In genomic region chr9:44708925-44709324, GRCm38 (mm10) we compare ENCODE assay signal across 9 mouse cellular contexts. TPM values are rescaled to one million over a fixed set of nuclear protein-coding genes. Genes with fewer than 3 reads are reported as not detected.
DNase-seq lines count a peak whose midpoint lies in the region; ATAC-seq and TF ChIP-seq lines count a peak whose summit lies in the region.
"Had no signal": no experiment of that assay in that cellular context is flagged by ENCODE, and none has a peak within 500 bp of the region (broad histone marks: within the 10 kb centered on the region; RNA-seq: fewer than 3 reads in every experiment).

No protein-coding gene starts in this region.

- H3K4me3 ChIP-seq in E14TG2a.4 (replicated peaks; ENCODE audit: low read length): peak overlapping the region; percentile 74
- peak overlapping the region; percentile 39 for H3K4me3 ChIP-seq in forebrain, embryonic 12.5 days (replicated peaks)
- peak overlapping the region; percentile 43 for H3K4me3 ChIP-seq in limb, embryonic 15.5 days
- no peak overlapping the region for H3K4me3 ChIP-seq in lung, adult 2 months (replicated peaks; ENCODE audit: extremely low read depth, low read depth, low read length)

- H3K27ac ChIP-seq in forebrain, embryonic 12.5 days: 0 out of 2 replicates have a peak overlapping the region, but pooled peaks have one; percentile 6
- H3K27ac ChIP-seq in limb, embryonic 15.5 days: peak overlapping the region; percentile 54

- peak overlapping the region; percentile 61 for H3K9ac ChIP-seq in forebrain, embryonic 12.5 days
- H3K9ac ChIP-seq in limb, embryonic 15.5 days: peak overlapping the region; percentile 42; the same call in 1 of the 2 replicates

- TF ChIP-seq CTCF in E14TG2a.4 (conservative IDR thresholded peaks at IDR 0.05; ENCODE audit: low read length): no peak
- TF ChIP-seq CTCF in lung, adult 2 months (IDR thresholded peaks at IDR 0.05; ENCODE audit: insufficient read depth, low read length): no peak

- H3K4me1 ChIP-seq in E14TG2a.4 (replicated peaks; ENCODE audit: low read depth, low read length): peaks cover 48% of the 10 kb centered on the region
- peaks cover 25% of the 10 kb centered on the region for H3K4me1 ChIP-seq in forebrain, embryonic 12.5 days
- peaks cover 53% of the 10 kb centered on the region for H3K4me1 ChIP-seq in limb, embryonic 15.5 days
- no peaks in the 10 kb centered on the region for H3K4me1 ChIP-seq in lung, adult 2 months (ENCODE audit: control insufficient read depth, insufficient read depth, low read length)

- peaks cover 10% of the 10 kb centered on the region; the same call in 1 of the 2 replicates for H3K36me3 ChIP-seq in E14TG2a.4 (ENCODE audit: insufficient read depth, low read length)
- peaks cover 71% of the 10 kb centered on the region for H3K36me3 ChIP-seq in forebrain, embryonic 12.5 days (replicated peaks)
- H3K36me3 ChIP-seq in limb, embryonic 15.5 days: peaks cover 77% of the 10 kb centered on the region

- no peaks in the 10 kb centered on the region for H3K9me3 ChIP-seq in E14TG2a.4 (ENCODE audit: low read length)
- no peaks in the 10 kb centered on the region for H3K9me3 ChIP-seq in forebrain, embryonic 12.5 days
- no peaks in the 10 kb centered on the region for H3K9me3 ChIP-seq in limb, embryonic 15.5 days
- H3K9me3 ChIP-seq: megakaryocyte, embryonic 14.5 days had no signal

- 13% methylated on average over 6 of the region's 6 CpGs for WGBS in forebrain, embryonic 12.5 days
- WGBS in limb, embryonic 15.5 days: 19% methylated on average over 6 of the region's 6 CpGs
- 56% methylated on average over 6 of the region's 6 CpGs for whole genome bisulfite sequencing in lung, adult 2 months

- H3K4me2 ChIP-seq in forebrain, embryonic 12.5 days: peak overlapping the region; percentile 73
- peak overlapping the region; percentile 74 for H3K4me2 ChIP-seq in limb, embryonic 15.5 days

- no peak for TF ChIP-seq POLR2A in lung, adult 2 months (IDR thresholded peaks at IDR 0.05; ENCODE audit: borderline replicate concordance, extremely low read depth, low read depth, low read length)

- DNase-seq in adrenal gland, adult (ENCODE audit: inconsistent age in 2 of 2, low spot score in 1 of 2): peak; percentile 84 to 89
- DNase-seq in adrenal gland, postnatal 4 days (ENCODE audit: low spot score in 2 of 2): no peak
- DNase-seq in layer of hippocampus, postnatal 25 days (ENCODE audit: extremely low spot score in 1 of 2, low spot score in 1 of 2): no peak
- DNase-seq in left cerebral cortex, adult 8-10 months (ENCODE audit: low spot score in 2 of 2): no peak
- no peak for DNase-seq in lung, adult 2 months

- peaks cover 67% of the 10 kb centered on the region for H3K27me3 ChIP-seq in E14TG2a.4 (ENCODE audit: insufficient read depth, low read length)
- H3K27me3 ChIP-seq in forebrain, embryonic 12.5 days: peaks cover 13% of the 10 kb centered on the region; the same call in 1 of the 2 replicates
- no peaks in the 10 kb centered on the region for H3K27me3 ChIP-seq in limb, embryonic 15.5 days

- ATAC-seq in forebrain, embryonic 12.5 days (ENCODE audit: low FRiP score): peak; percentile 57
- ATAC-seq in limb, embryonic 15.5 days (ENCODE audit: insufficient number of reproducible peaks, low FRiP score, low TSS enrichment, low read depth): no peak; the same call in 1 of the 2 replicates

RNA-seq across cellular contexts. Expression of gene Phldb1, which starts 26.1 kb away (rescaled TPM):
- 10 to 100 TPM; 58.5 to 76.1 TPM for total RNA-seq in adrenal gland, postnatal 4 days (2021)
- polyA plus RNA-seq in forebrain, embryonic 12.5 days (2016; fragmentation: Nextera tagmentation; extraction: Ambion mirVana): 57.5 and 67.3 TPM in 2 replicates
- 37.8 and 39.2 TPM in 2 replicates for polyA plus RNA-seq in limb, embryonic 15.5 days (2015; fragmentation: Nextera tagmentation; extraction: Ambion mirVana)
- 100 to 1,000 TPM in 1 of 2 experiments, 10 to 100 TPM in 1; 88.6 to 106 TPM for total RNA-seq in layer of hippocampus, postnatal 25 days (2021)
- total RNA-seq in left cerebral cortex, adult 8-10 months (2022): 10 to 100 TPM; 82.9 to 91.9 (median 86.3) TPM
- 87.6 and 93.5 TPM in 2 replicates for polyA plus RNA-seq in lung, adult 2 months (2012; rRNA removed)

RNA-seq across cellular contexts. Expression of gene Treh, which starts 35.9 kb away (rescaled TPM):
- not detected for total RNA-seq in adrenal gland, postnatal 4 days (2021)
- not detected in 2 replicates for polyA plus RNA-seq in forebrain, embryonic 12.5 days (2016; fragmentation: Nextera tagmentation; extraction: Ambion mirVana)
- not detected in 2 replicates for polyA plus RNA-seq in limb, embryonic 15.5 days (2015; fragmentation: Nextera tagmentation; extraction: Ambion mirVana)
- total RNA-seq in layer of hippocampus, postnatal 25 days (2021): not detected
- under 1 TPM in 1 of 4 experiments, not detected in 3; 0.28 TPM for total RNA-seq in left cerebral cortex, adult 8-10 months (2022)
- not detected in 2 replicates for polyA plus RNA-seq in lung, adult 2 months (2012; rRNA removed)

RNA-seq across cellular contexts. Expression of gene Arcn1, which starts 58.7 kb away (rescaled TPM):
- total RNA-seq in adrenal gland, postnatal 4 days (2021): 100 to 1,000 TPM; 157 to 158 TPM
- polyA plus RNA-seq in forebrain, embryonic 12.5 days (2016; fragmentation: Nextera tagmentation; extraction: Ambion mirVana): 167 and 170 TPM in 2 replicates
- polyA plus RNA-seq in limb, embryonic 15.5 days (2015; fragmentation: Nextera tagmentation; extraction: Ambion mirVana): 221 and 223 TPM in 2 replicates
- 100 to 1,000 TPM in 1 of 2 experiments, 10 to 100 TPM in 1; 97.3 to 102 TPM for total RNA-seq in layer of hippocampus, postnatal 25 days (2021)
- total RNA-seq in left cerebral cortex, adult 8-10 months (2022): 100 to 1,000 TPM in 1 of 4 experiments, 10 to 100 TPM in 3; 96.2 to 117 (median 98.0) TPM
- 26.6 and 40.8 TPM in 2 replicates for polyA plus RNA-seq in lung, adult 2 months (2012; rRNA removed)

RNA-seq across cellular contexts. Expression of gene Ift46, which starts 58.8 kb away (rescaled TPM):
- 100 to 1,000 TPM; 122 to 127 TPM for total RNA-seq in adrenal gland, postnatal 4 days (2021)
- polyA plus RNA-seq in forebrain, embryonic 12.5 days (2016; fragmentation: Nextera tagmentation; extraction: Ambion mirVana): 124 and 130 TPM in 2 replicates
- polyA plus RNA-seq in limb, embryonic 15.5 days (2015; fragmentation: Nextera tagmentation; extraction: Ambion mirVana): 106 and 117 TPM in 2 replicates
- 10 to 100 TPM; 75.1 to 75.8 TPM for total RNA-seq in layer of hippocampus, postnatal 25 days (2021)
- total RNA-seq in left cerebral cortex, adult 8-10 months (2022): 10 to 100 TPM; 60.2 to 78.5 (median 70.8) TPM
- polyA plus RNA-seq in lung, adult 2 months (2012; rRNA removed): 38.9 and 67.5 TPM in 2 replicates

Comparison
In these comparisons a context has a peak if more than half of its experiments do, and no peak if none do; other contexts are left out.
1. DNase-seq: peak in adrenal gland, adult (2 of 2); none in adrenal gland, postnatal 4 days (0 of 2), layer of hippocampus, postnatal 25 days (0 of 2), left cerebral cortex, adult 8-10 months (0 of 2) and lung, adult 2 months (single experiment).